Mouse (Mus musculus) retina, embryonic 14.5 days (tissue): ENCODE data around the gene Gm45337.
"Not testable (repeated sequence)": the region's sequence is repeated elsewhere in the genome, so short reads cannot be mapped to it uniquely, and the experiment has no call there.

Experiments used
- DNase-seq: peaks from one replicate; pipeline ENCODE4 v3.0.0-alpha.2; 2015; ENCODE audit warnings: low spot score

The Gm45337 gene

GRCm38 (mm10) chr7:142144507-142144906, at the start of gene Gm45337:
Gm45337 (minus strand) TSS chr7:142144607.
- no peak for DNase-seq

GRCm38 (mm10) chr7:142190289-142190688, 45.9 kb upstream of the Gm45337 start, which contains the start of gene Gm10153:
Gm10153 (minus strand) TSS chr7:142190389.
- DNase-seq: no peak

- no peak for DNase-seq
Measured at GRCm38 (mm10) chr7:142188156-142188555, 43.7 kb upstream of the Gm45337 start.

- no peak for DNase-seq
Measured at GRCm38 (mm10) chr7:142181021-142181420, 36.6 kb upstream of the Gm45337 start.

GRCm38 (mm10) chr7:142178685-142179084, 34.3 kb upstream of the Gm45337 start:
- DNase-seq: no peak

- not testable (repeated sequence) for DNase-seq
Measured at GRCm38 (mm10) chr7:142175905-142176304, 31.5 kb upstream of the Gm45337 start, which contains the start of gene Krtap5-2. Krtap5-2 (minus strand) TSS chr7:142176005.

GRCm38 (mm10) chr7:142169836-142170235, 25.4 kb upstream of the Gm45337 start:
- peak; percentile 69 for DNase-seq

- DNase-seq: not testable (repeated sequence)
Measured at GRCm38 (mm10) chr7:142165639-142166038, 21.2 kb upstream of the Gm45337 start, which contains the start of gene Gm4553. Gm4553 (minus strand) TSS chr7:142165739.

GRCm38 (mm10) chr7:142159366-142159765, 15.0 kb upstream of the Gm45337 start:
- no peak for DNase-seq

GRCm38 (mm10) chr7:142157013-142157412, 12.6 kb upstream of the Gm45337 start, which contains the start of gene Gm29735:
Gm29735 (minus strand) TSS chr7:142157113.
- DNase-seq: not testable (repeated sequence)

- no peak for DNase-seq
Measured at GRCm38 (mm10) chr7:142155308-142155707, 10.9 kb upstream of the Gm45337 start.

GRCm38 (mm10) chr7:142152191-142152590, 7.8 kb upstream of the Gm45337 start:
- DNase-seq: no peak

GRCm38 (mm10) chr7:142148633-142149032, 4.2 kb upstream of the Gm45337 start:
- DNase-seq: no peak

GRCm38 (mm10) chr7:142146033-142146432, 1.6 kb upstream of the Gm45337 start:
- DNase-seq: peak; percentile 84

GRCm38 (mm10) chr7:142145413-142145940, 1.1 kb upstream of the Gm45337 start:
- no peak for DNase-seq

- not testable (repeated sequence) for DNase-seq
Measured at GRCm38 (mm10) chr7:142143506-142144010, 849 bp downstream of the Gm45337 start.

GRCm38 (mm10) chr7:142140696-142141095, 3.7 kb downstream of the Gm45337 start:
- DNase-seq: no peak

- DNase-seq: not testable (repeated sequence)
Measured at GRCm38 (mm10) chr7:142135934-142136333, 8.5 kb downstream of the Gm45337 start, which contains the start of gene Gm39115. Gm39115 (minus strand) TSS chr7:142136034.

- DNase-seq: peak; percentile 54
Measured at GRCm38 (mm10) chr7:142134206-142134995, 10.0 kb downstream of the Gm45337 start.

- no peak for DNase-seq
Measured at GRCm38 (mm10) chr7:142128843-142129242, 15.6 kb downstream of the Gm45337 start.

GRCm38 (mm10) chr7:142120629-142121028, 23.8 kb downstream of the Gm45337 start, which contains the start of gene Gm45618:
Gm45618 (minus strand) TSS chr7:142120729.
- not testable (repeated sequence) for DNase-seq

- DNase-seq: peak; percentile 44
Measured at GRCm38 (mm10) chr7:142119632-142120031, 24.8 kb downstream of the Gm45337 start.

GRCm38 (mm10) chr7:142104747-142105146, 39.7 kb downstream of the Gm45337 start:
- DNase-seq: no peak
